Mouse (Mus musculus): Measurements from ENCODE around the gene Elovl7. TPM values are rescaled to one million over a fixed set of nuclear protein-coding genes. Genes with fewer than 3 reads are reported as not detected.

Gene Elovl7
- total RNA-seq, 1 experiment from 2014 or later, result 2.6 TPM

DNA sequence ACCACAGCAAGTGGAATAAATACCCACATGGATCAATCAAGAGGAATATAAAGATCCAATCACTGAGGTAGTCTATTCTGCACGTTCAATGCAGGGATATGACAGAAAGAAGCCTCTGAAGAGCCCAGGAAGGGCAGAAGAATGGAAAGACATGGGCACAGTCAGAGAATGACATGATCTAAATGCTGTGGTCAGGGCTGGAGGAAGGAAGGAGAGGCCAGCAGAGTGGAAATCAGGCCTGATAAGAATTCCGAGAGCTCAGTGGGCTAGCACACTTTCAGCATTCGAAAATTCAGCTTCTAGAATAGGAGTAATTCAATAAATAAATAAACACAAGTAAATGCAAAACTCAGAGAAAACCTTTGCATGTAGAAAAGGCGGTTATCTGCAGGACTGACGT is 27.5 kb downstream of the Elovl7 start:
- no peak for DNase-seq

DNA sequence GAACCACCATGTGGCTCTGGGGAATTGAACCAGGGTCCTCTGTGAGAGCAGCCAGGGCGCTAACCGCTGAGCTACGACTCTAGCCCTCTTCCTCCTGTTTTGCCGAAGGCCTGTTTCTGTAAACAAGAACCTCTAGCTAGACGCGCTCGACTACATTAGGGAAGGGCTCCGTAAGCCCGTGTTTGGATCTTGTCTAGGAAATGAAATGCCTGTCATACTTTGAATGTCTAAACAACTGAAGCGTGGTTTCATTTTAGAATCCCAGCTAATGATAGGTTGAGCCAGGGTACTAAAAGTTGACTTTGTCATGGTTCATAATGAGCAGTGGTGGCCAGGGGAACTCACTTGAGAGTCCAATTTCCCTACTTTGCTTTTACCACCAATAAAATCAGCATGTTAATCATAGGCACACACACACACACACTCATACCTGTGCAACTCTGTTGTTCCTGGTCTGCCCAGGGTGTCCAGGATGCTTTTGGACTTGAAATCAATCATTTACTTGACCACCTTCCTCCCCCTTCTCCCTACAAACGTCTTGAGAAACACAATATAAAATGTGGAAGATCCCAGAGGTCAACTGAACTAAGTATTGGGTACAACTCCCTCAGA is 31.0 kb downstream of the Elovl7 start:
- DNase-seq, result no peak

DNA sequence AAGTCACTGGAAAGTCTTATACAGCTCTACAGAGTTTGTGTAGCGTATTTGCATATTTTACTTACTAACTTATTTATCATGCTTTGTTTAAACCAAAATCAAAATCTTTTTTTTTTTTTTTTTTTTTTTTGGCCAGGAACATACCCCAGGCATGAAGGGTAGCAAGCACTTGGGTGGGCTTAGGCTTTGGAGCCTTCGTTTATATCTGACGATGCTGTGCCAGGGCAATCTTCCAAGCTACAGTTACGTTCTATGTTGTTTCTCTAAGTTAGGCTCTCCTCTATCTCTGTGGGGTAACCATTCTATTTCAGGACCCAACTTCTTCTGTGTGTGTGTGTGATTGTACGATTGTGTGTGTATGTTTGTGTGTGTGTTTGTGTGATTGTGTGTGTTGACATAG is 36.9 kb downstream of the Elovl7 start:
- no peak for DNase-seq

DNA sequence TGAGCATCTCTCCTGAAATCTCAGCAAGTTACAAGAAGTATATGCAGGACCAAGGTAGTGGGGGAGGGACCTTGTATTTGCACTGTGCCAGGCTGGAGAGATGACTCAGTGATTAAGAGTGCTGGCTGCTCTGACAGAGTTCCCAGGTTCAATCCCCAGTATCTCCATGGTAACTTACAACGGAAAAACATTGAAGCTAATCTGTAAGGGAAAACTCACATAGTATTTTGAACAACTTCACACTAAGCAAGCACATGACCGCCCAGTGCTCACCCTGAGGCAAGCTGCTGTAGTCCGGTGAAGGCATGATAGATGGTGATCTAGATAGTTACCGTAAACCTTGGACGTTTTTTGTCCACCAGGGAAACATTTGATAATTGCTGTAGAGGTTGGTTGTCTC is 39.8 kb downstream of the Elovl7 start:
- no peak for DNase-seq

DNA sequence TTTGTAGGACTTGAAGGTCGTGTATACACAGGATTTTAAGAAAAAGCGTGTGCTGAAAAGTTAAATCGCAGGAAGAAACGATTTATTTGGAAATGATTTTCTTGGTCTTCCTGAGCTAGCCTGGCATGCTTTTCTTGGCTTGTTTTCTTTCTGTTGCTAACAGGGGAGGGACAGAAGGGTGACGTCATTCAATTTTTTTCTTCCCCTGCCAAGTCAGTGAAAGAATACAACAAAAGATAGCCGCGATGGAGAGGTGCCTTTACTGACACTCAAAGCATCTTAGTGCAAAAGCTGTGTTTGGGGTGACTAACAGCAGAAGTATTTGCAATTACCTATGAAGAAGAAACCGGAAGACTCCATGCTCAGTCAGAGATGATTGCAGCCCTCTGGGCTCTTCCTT is 48.8 kb downstream of the Elovl7 start:
- no peak for DNase-seq

DNA sequence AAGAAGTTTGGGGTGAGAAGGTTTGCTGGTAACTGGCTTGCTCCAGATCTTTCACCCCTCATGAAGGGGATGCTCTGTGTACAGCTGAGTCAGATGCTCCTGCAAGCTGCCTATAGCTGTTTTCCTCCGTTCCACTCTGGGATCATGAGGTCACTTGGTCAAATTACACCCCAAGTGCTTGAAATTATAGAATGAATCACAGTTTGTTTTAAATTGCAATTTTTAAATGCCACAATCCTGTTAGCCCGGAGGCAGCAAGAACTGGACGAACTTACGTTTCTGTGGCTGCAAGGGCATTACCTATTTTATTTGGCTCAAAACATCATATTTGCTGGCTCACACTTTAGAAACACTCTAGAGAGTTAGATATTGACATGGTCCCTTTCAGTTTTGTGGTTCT is 51.2 kb downstream of the Elovl7 start:
- no peak for DNase-seq

DNA sequence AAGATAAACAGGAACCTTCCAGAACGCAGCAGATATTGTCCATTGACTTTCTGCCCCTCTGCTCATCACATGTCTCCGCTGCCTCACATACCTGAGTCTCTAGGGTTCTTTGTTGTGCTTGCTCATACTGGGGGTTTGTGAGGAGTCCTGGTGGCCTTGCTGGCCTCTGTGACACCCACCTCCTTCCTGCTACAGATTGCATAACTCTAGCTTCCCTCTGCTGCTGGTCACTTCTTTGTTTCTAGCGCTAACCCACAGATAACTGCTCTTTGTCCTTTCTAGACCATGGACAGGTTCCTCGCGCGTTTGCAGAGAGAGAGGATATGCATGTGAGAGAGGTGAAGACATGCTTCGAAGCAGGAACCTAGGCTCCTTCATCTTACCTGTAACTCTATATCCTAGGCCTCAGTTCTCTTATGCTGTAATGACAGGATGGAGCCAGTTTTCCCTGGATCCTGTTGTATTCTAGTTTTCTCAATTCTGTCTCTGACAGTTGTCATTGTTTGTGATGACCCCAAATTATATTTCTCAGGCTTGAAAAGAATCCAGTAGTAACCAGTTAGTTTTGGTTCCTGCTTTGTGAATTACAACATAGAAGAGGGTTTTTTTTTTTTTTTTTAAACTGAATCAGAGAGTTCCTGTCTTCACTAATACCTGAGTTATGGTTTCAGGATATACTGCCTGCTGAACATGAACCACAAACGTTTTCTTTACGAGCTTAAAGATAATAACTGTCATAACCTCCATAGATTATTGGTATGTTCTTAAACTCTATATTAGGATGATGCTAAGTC is 53.8 kb downstream of the Elovl7 start:
- DNase-seq, result no peak

DNA sequence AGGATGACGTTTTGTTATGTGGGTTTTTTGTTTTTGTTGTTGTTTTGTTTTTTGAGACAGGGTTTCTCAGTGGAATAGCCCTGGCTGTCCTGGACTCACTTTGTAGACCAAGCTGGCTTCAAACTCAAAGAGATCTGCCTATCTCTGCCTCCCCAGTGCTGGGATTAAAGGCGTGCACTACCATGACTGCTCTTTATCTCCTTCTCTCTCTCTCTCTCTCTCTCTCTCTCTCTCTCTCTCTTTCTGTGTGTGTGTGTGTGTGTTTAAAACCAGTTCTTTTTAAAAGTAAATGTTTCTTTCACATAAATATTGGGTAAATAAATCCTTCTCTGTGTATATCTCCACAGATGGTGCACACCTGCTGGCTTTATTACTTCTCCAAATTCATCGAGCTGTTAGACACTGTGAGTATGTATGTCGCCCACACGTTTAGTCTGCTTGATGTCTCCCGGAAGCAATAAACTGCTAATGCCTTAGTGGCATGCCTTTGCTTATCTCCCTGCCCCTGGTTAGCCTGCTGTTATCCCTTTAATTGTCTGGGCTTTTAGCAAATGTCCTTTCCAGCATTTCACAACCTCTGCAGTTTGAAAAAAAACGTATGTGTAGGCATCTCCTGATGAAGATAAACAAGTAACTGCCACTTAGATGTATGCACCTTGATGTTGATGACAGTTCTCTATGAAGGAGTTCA is 57.4 kb downstream of the Elovl7 start:
- DNase-seq, result no peak

DNA sequence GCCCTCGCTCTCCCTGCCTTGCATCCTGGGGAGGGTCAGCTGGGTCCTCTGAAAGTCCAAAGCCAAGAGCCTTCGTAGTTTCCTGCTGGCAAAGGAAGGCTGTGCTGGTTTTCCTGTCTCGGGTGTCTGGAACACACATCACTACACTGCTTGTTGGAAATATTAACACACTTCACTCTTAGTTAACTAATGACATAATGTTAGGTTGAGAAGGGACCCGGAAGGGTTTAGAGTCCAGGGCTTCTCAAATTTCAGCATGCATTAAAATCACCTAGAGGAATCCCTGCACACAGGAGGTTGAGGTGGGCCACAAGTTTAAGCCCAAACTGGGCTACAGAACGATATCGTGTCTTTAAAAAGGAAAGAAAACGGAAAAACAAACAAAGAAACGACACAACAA is 58.1 kb downstream of the Elovl7 start:
- no peak for DNase-seq

DNA sequence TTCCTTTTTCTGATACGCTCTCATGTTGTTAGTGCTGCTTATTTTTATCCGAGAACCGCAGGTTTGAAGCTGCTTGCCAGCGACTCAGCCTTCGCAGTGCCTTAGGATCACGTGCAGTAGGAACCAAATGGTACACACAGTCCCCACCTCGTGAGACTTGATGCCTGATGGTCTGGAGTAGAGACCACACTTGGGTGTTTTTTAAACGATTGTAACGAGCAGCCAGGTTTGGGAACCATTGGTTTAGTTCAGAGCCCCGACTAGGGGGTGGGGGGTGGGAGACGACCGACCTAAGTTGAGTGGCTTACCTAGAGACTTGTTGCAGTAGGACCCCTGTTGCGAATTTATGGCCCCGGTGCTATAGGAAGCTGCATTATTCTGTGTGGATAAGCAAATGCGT is 58.8 kb downstream of the Elovl7 start:
- DNase-seq, result no peak

DNA sequence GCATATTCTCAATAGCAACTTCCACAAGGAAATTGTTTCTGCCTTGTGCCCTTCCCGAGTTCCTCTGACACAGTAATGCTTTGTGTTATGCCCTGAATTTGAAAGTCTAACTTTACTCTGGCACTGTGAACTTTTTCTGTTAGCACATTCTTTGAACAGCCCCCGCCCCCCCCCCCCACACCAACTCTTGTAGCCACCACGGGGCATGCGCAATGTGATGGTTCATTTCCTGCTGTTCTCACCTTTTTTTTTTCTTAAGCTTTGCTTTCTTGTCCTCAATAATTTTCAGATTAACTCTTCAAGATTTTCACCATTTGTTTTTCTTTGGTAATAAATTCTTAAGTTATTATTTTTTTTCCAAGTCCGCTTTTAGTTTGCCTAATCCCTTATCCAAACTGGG is 59.3 kb downstream of the Elovl7 start:
- DNase-seq, result no peak

DNA sequence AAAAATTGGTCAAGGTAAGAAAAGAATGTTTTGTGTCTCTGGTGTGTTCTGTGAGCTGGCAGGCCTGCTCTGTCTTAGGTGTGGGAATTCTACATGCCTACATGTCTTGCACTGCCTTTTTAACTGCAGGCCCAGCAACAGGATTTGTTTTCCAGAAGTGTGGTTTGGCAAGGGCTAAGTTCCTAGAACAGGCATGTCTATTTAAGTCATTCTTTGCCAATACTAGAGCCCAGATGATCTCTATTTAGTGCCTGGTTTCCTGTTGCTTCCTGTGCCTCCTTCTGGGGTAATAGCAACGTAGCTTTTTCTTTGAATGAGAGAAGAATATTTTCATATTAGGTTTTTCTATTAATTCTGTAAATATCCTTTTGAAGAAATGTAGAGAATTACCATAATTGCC is 62.4 kb downstream of the Elovl7 start:
- no peak for DNase-seq

DNA sequence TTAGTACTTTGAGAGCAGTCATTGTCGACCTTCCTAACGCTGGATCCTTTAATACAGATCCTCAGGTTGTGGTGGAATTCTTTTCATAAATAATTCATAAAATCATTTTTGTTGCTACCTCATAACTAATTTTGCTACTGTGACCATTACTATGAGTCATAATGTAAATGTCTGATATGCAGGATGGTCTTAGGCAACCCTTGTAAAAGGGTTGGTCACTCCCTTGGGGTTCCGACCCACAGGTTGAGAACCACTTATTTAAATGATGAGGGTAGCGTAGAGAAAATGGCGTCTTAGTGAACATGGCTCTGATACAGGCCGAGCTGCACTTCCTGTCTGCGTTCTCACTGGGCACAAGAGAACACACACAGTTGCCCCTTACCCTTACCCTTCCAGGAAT is 63.1 kb downstream of the Elovl7 start:
- no peak for DNase-seq

DNA sequence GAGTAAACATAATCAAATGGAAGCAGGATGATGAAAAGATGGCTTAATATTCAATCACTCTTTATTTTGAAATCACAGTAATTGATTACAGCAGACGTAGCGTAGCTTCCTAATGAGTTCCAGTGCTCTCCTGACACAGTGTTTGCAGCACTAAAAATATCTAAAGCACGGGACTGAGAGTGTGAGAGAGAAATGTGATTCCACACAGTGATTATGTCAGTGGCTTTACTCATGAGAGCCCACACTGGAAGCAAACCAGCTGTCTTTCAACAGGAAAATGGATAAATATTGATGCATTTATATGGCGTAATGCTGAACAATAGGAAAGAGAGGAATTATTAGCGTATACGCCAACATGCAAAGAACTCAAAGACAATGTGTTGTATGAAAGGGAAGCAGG is 64.4 kb downstream of the Elovl7 start:
- DNase-seq, result no peak

DNA sequence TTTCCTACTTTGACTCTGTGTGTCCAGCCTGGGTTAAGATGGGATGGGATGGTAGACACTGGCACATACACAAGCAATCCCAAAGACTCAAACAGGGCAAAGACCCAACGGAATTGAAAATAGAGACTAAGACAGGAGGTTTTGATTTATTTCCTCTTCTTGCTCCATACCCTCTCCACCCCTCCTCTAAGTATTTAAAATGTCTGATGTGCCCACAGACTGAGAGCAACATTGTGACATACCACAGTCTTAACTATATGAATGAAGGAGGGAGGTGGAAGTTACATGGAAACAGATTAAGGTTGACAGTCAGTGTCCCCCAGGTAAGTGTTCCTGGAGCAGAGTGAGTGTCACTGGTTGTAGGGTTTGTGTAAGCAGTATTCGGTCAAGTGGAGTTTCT is 70.1 kb downstream of the Elovl7 start:
- no peak for DNase-seq

DNA sequence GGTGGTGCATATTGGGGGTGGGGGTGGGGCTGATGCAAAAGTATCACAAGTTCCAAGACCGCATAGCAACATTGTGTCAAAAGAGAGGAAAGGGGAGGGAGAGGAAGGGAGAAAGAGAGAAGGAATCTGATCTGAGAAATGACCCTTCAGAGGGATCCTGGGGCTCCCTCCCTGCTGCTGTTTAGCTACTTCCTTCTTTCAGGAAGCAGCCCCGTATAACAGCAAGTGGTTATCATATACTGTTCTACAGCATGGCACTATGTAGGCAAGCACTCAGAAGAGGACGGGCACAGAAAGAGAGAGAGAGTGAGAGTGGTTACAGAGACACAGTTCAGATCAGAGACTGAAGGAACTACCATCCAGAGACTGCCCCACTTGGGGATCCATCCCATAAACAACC is 73.7 kb downstream of the Elovl7 start:
- no peak for DNase-seq

DNA sequence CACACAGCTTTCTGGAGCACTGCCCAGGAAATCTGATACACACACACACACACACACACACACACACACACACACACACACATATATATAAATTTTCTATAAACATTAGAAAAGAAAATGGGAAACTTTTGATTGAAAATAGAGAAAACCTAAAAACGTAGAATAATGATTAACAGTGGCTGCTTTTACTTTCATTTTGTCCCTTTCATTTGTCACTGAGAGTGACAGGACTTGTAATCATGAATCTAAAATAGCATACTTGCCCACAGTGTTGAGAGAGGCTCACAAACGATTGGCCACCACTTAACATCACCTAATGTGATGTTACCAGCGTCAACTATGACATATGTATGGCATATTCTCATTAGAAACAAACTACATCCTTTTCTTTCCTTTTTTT is 75.2 kb downstream of the Elovl7 start:
- no peak for DNase-seq

DNA sequence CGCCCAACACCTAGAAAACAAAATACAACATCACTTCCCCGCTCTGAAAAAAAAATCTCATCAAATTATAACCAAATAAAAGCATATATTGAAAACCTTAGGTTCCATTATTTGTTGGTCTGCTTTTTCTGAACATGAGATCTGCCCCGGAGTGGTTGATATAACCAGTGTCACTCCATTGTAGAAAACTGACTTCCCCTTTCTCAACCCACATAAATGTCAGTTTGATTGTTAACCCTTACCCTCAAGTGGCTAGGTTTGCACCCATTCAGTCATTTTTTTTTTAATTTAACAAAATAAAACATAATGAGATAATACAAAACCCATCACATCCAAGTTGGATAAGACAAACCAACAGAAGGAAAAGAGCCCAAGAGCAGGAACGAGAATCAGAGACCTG is 76.1 kb downstream of the Elovl7 start:
- DNase-seq, result no peak

DNA sequence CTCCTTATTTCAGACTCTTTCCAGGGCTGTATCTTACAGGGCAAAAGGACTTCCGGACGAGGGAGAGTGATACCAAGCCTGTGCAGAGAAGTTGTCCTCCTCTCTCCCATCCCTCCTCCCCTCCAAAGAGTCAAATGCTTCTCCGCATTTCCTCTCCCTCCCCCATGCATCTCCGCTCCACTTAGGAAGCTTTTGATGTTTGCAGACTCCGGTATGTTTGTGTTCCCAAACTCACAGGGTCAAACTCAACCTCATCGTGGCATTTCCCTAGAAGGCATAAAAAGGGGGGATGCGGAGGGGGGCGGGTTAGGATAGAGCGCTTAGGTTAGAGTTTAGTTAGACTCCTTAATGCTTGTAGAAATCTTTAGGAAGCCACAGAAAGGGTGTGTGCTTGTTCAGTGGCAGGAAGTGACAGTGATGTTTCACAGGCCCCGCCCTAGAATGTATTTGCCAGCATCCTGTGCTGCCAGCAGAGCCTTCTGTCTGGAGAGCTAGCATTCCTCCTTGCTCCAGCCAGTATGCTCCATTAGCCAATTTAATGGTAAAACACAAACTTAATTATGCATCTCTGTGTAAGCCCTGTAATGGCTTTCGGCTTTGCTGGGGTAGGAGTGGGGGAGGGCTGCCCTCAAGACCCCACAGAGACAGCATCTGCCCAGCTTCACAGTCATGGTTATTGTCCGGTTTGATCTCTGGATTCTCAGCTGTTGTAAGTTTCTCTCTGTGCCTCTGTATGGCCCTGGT is 83.3 kb downstream of the Elovl7 start:
- no peak for DNase-seq

DNA sequence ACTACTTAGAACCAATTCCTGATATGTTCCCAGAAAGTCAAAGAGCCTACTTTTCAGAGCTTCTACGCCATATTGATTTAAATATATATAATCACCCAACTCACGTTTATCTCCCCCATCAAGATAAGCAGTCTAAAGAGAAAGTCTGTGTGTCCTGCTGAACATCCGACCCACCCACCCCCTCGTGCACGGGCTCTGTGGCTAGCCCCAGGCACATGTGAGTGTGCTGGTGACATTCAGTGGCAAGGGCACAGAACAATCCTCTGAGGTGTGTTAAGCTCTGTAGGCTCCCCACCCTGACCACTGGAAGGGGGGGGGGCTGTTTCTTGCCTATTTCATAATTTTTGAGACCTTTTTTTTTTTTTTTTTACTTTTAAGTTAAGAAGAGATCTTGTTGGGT is 84.0 kb downstream of the Elovl7 start:
- DNase-seq, result no peak

DNA sequence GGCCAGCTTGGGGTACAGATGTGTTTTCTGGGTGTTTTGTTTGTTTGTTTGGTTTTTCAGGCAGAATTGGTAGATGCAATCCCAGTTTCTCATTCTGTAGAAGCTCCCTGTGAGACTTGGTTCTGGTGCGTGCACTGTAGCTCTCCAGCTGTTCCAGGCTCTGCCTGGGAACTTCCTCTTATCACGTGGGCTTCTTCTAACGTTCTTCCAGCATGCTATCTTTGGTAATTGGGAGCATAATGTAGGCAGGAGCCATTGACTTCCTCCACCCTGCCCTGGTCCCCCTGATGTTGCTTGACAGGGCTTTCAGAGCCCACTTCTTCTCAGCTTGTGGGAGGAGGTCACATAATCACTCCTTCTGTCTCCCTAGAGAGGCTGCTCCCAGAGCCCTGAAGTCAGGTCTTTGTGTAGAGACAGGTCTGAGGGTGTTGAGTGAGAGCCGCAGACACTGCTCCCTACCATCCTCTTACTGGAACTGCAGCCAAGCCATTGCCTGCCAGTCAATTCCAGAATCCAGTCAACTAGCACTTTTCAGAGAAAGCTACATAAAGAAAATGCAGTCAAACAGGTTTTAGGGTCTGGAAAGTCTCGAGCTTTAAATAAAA is 86.2 kb downstream of the Elovl7 start:
- DNase-seq, result no peak

DNA sequence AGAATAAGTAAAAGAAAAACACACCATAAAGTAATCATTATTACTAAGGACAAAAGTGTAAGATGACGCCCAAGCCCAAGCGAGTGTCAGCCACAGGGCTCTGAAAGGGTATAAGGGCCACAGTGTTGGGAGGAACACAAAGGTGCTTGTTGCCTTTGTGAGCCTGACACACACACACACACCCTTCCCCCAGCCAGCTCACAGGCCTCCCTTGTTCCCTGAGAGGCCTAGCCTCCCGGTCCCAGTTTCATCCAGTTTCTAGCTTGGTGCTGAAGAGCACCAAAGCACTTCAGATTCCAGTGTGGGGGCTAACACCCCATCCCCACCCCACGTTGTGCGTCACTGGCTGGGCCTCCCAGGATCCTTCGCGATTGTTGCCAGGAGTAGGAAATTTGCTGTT is 87.2 kb downstream of the Elovl7 start:
- DNase-seq, result no peak
